ENCODE assay signal across 8 mouse cellular contexts in the genomic region with DNA sequence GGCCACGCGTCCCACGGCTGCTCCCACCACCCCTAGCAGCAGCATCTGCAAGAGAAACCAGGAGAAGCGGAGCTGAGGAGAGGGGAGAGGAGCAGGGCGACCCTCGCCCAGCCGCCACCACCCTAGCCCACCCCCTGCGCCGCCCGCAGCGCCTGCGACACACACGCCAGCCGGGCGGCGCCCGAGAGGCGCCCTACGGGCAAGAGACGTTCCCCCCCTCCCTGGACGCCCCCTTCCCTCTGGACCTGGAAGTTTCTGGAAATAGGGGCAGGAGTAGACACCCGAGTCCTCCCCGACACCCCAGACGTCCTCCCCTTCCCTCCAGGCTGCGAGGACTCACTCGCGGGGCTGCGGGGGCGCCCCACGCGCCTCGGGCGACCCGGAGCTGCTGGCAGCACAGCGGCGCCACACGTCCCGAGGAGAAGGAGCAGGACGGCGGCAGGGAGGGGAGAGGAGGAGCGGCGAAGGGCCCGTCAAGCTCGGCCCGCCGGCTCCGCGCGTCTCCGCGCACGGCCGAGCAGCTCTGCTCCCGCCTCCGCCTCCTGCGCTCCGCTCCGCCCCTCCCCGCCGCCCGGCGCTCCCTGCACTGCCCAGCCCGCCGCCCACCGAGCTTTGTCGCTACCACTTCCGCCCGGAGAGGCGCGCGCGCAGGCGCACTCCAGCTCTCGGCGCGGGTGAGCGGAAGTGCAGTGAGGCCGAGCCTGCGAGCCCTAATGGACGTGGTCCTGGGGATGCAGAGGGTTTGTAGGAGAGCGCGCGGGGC. TPM values are rescaled to one million over a fixed set of nuclear protein-coding genes. Genes with fewer than 3 reads are reported as not detected.
DNase-seq lines count a peak whose midpoint lies in the region; ATAC-seq lines count a peak whose summit lies in the region.

No protein-coding gene starts in this region.

- peak; percentile 96 for DNase-seq in ZHBTc4 (ENCODE audit: low read depth, low spot score)
- peak; percentile 92 to 95 for DNase-seq in gastrocnemius, adult 8-10 months (ENCODE audit: low spot score in 2 of 2)
- DNase-seq in induced T-regulatory cell, adult 2 months (ENCODE audit: low read depth) = peak; percentile 95
- DNase-seq in left cerebral cortex, adult 9 months (ENCODE audit: low spot score in 2 of 2) = peak; percentile 89 to 96
- DNase-seq in right cerebral cortex, postnatal 14 days = peak; percentile 98
- peak; percentile 92 to 97 for DNase-seq in urinary bladder, postnatal 36 days (ENCODE audit: low spot score in 2 of 2)

- ATAC-seq in common myeloid progenitor, adult 5-6 weeks (replicated peaks; ENCODE audit: low read depth, poor library complexity, severe bottlenecking) = peak; percentile 94
- peak; percentile 93 for ATAC-seq in megakaryocyte progenitor cell, adult 5-6 weeks (replicated peaks; ENCODE audit: poor library complexity)

RNA-seq across cellular contexts. Expression of a gene that starts 32.4 kb away (rescaled TPM):
- 58.7 and 66.9 TPM in 2 replicates for total RNA-seq in common myeloid progenitor, adult 5-6 weeks (2017)
- 10 to 100 TPM; 35.6 to 44.4 (median 42.8) TPM for total RNA-seq in gastrocnemius, adult 8-10 months (2022)
- total RNA-seq in megakaryocyte progenitor cell, adult 5-6 weeks (2015) = 19.6 and 28.0 TPM in 2 replicates
- 63.9 and 67.1 TPM in 2 replicates for total RNA-seq in megakaryocyte progenitor cell, adult 5-6 weeks (2017)

Comparison
In these comparisons a context has a peak if more than half of its experiments do, and no peak if none do; other contexts are left out.
1. Peak in every context shown above with its lines: DNase-seq and ATAC-seq.